Comparison of ENCODE assay signal across 8 mouse cellular contexts in the genomic region with DNA sequence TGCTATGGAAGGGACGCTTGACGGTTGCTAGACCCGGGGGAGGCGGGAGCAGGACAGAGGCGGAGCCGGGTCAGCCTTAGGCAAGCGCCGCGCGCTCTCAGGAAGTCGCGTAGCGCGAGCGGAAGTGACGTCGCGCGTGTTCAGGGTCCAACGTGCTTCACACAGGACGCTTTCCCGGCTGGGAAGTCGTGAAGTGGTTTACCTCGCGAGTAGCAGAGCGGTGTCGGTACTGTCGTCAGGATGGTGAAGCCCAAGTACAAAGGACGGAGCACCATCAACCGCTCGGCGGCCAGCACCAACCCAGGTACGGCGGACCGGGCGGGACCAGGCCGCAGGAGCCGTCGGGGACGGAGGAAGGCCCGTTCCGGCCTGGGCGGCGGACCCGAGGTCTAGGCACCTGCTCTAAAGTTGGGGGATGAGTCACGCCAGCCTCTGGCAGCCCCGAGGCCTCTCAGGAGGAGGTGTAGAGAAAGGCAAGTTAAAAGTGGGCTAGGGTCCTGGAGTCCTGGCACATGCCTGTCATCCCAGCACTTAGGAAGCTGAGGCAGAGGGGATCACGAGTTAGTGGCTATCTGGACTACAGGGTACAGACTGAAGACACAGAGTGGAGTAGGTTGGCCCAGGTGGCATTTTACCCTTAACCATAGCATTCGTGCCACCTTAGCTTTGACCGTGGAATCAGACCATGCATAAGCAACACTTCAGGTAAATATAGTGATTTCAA. TPM values are rescaled to one million over a fixed set of nuclear protein-coding genes. Genes with fewer than 3 reads are reported as not detected.
A peak's percentile ranks its signal among the peaks of the same experiment; 100 is the strongest.
DNase-seq lines count a peak whose midpoint lies in the region; ATAC-seq and TF ChIP-seq lines count a peak whose summit lies in the region.

No protein-coding gene starts in this region.

- H3K4me3 ChIP-seq in G1E (ENCODE audit: low read depth, low read length) = peak overlapping the region; percentile 99
- H3K4me3 ChIP-seq in forebrain, postnatal 0 days (ENCODE audit: low read depth, low read length) = peak overlapping the region; percentile 96
- peak overlapping the region; percentile 89 for H3K4me3 ChIP-seq in lung, embryonic 15.5 days

- under 1% methylated on average over 50 of the region's 50 CpGs for WGBS in forebrain, postnatal 0 days
- WGBS in lung, embryonic 15.5 days = under 1% methylated on average over 50 of the region's 50 CpGs

- DNase-seq in G1E (ENCODE audit: low spot score) = peak; percentile 77
- DNase-seq in cerebellum, adult 18-20 months = peak; percentile 94 to 96
- peak; percentile 95 for DNase-seq in forebrain, postnatal 0 days
- peak; percentile 94 for DNase-seq in heart, postnatal 4 days
- DNase-seq in layer of hippocampus, adult 8-10 months (ENCODE audit: low spot score in 2 of 2) = peak; percentile 87 to 90
- DNase-seq in ovary, adult 18-20 months (ENCODE audit: low spot score) = peak; percentile 85
- DNase-seq in thymus, postnatal 0 days (ENCODE audit: low spot score) = peak; percentile 92

- H3K4me1 ChIP-seq in G1E (ENCODE audit: insufficient read depth, low read depth, low read length) = peaks cover 39% of the 10 kb centered on the region
- H3K4me1 ChIP-seq in forebrain, postnatal 0 days (ENCODE audit: insufficient read depth) = peaks cover 12% of the 10 kb centered on the region; the same call in 1 of the 2 replicates
- peaks cover 13% of the 10 kb centered on the region for H3K4me1 ChIP-seq in lung, embryonic 15.5 days

- peak; percentile 96 for ATAC-seq in G1E (ENCODE audit: extremely low read depth, insufficient number of reproducible peaks, low FRiP score, poor library complexity, severe bottlenecking)
- ATAC-seq in forebrain, postnatal 0 days = peak; percentile 100
- ATAC-seq in lung, embryonic 15.5 days (ENCODE audit: borderline replicate concordance, extremely low read depth, low FRiP score, low TSS enrichment) = peak; percentile 98

- H3K27me3 ChIP-seq in G1E (ENCODE audit: insufficient read depth, low read length) = peaks cover 31% of the 10 kb centered on the region
- H3K27me3 ChIP-seq in forebrain, postnatal 0 days (ENCODE audit: insufficient read depth, low read length) = no peaks in the 10 kb centered on the region
- H3K27me3 ChIP-seq in lung, embryonic 15.5 days = 0 out of 2 replicates have a peak, but pooled peaks cover 10% of the 10 kb centered on the region

- peak overlapping the region; percentile 79 for H3K9ac ChIP-seq in forebrain, postnatal 0 days
- H3K9ac ChIP-seq in lung, embryonic 15.5 days = peak overlapping the region; percentile 95

- H3K27ac ChIP-seq in forebrain, postnatal 0 days (ENCODE audit: low read depth, low read length) = peak overlapping the region; percentile 73
- 0 out of 2 replicates have a peak overlapping the region, but pooled peaks have one; percentile 34 for H3K27ac ChIP-seq in lung, embryonic 15.5 days

- no peak for TF ChIP-seq CTCF in G1E (IDR thresholded peaks at IDR 0.05; ENCODE audit: low read depth, low read length)
- TF ChIP-seq CTCF in forebrain, postnatal 0 days (IDR thresholded peaks at IDR 0.05; ENCODE audit: low read depth) = no peak

- H3K9me3 ChIP-seq in G1E (replicated peaks) = no peaks in the 10 kb centered on the region
- no peaks in the 10 kb centered on the region for H3K9me3 ChIP-seq in forebrain, postnatal 0 days (ENCODE audit: low read length)
- no peaks in the 10 kb centered on the region for H3K9me3 ChIP-seq in lung, embryonic 15.5 days

- peaks cover 32% of the 10 kb centered on the region for H3K36me3 ChIP-seq in G1E (replicated peaks)
- no peaks in the 10 kb centered on the region for H3K36me3 ChIP-seq in forebrain, postnatal 0 days (ENCODE audit: insufficient read depth)
- peaks cover 3% of the 10 kb centered on the region for H3K36me3 ChIP-seq in lung, embryonic 15.5 days

- H3K4me2 ChIP-seq in forebrain, postnatal 0 days (ENCODE audit: low read depth) = peak overlapping the region; percentile 85
- peak overlapping the region; percentile 85 for H3K4me2 ChIP-seq in lung, embryonic 15.5 days

RNA-seq across cellular contexts. Expression of gene Gnl2, which starts 13.7 kb away (rescaled TPM):
- total RNA-seq in G1E (2014; fragmentation: Nextera tagmentation) (176 and 187 TPM in 2 replicates), G1E (2017) (165 and 200 TPM in 2 replicates)
- 110 and 111 TPM in 2 replicates for polyA plus RNA-seq in G1E (2012)
- total RNA-seq in forebrain, postnatal 0 days (2014; rRNA removed) = 63.7 and 68.5 TPM in 2 replicates
- polyA plus RNA-seq in forebrain, postnatal 0 days (2015; fragmentation: Nextera tagmentation; extraction: Ambion mirVana) = 82.3 and 84.0 TPM in 2 replicates
- 10 to 100 TPM; 39.9 to 44.3 TPM for total RNA-seq in heart, postnatal 4 days (2021)
- 10 to 100 TPM; 53.7 to 69.5 (median 63.4) TPM for total RNA-seq in layer of hippocampus, adult 8-10 months (2022)
- polyA plus RNA-seq in lung, embryonic 15.5 days (2015; fragmentation: Nextera tagmentation; extraction: Ambion mirVana) = 70.9 and 78.3 TPM in 2 replicates
- 62.6 and 66.4 TPM in 2 replicates for polyA plus RNA-seq in thymus, postnatal 0 days (2015; fragmentation: Nextera tagmentation; extraction: Ambion mirVana)

RNA-seq across cellular contexts. Expression of gene Dnali1, which starts 35.5 kb away (rescaled TPM):
- total RNA-seq in G1E (2014; fragmentation: Nextera tagmentation) = not detected in 2 replicates
- 0.11 TPM in 1 of 2 replicates, not detected in the other for total RNA-seq in G1E (2017)
- polyA plus RNA-seq in G1E (2012) = 0.02 TPM in 2 replicates
- total RNA-seq in forebrain, postnatal 0 days (2014; rRNA removed) = 1.9 and 2.4 TPM in 2 replicates
- 1.3 and 1.9 TPM in 2 replicates for polyA plus RNA-seq in forebrain, postnatal 0 days (2015; fragmentation: Nextera tagmentation; extraction: Ambion mirVana)
- not detected for total RNA-seq in heart, postnatal 4 days (2021)
- 1 to 10 TPM in 2 of 4 experiments, under 1 TPM in 2; 0.62 to 1.4 (median 1.2) TPM for total RNA-seq in layer of hippocampus, adult 8-10 months (2022)
- 1.7 and 2.0 TPM in 2 replicates for polyA plus RNA-seq in lung, embryonic 15.5 days (2015; fragmentation: Nextera tagmentation; extraction: Ambion mirVana)
- 0.22 and 0.30 TPM in 2 replicates for polyA plus RNA-seq in thymus, postnatal 0 days (2015; fragmentation: Nextera tagmentation; extraction: Ambion mirVana)

RNA-seq across cellular contexts. Expression of gene Snip1, which starts 36.4 kb away (rescaled TPM):
- total RNA-seq in G1E (2014; fragmentation: Nextera tagmentation) (25.7 and 30.0 TPM in 2 replicates), G1E (2017) (41.7 and 52.4 TPM in 2 replicates)
- 36.5 and 49.6 TPM in 2 replicates for polyA plus RNA-seq in G1E (2012)
- total RNA-seq in forebrain, postnatal 0 days (2014; rRNA removed) = 30.7 and 46.6 TPM in 2 replicates
- polyA plus RNA-seq in forebrain, postnatal 0 days (2015; fragmentation: Nextera tagmentation; extraction: Ambion mirVana) = 18.0 and 18.8 TPM in 2 replicates
- total RNA-seq in heart, postnatal 4 days (2021) = 10 to 100 TPM; 11.6 to 13.7 TPM
- 10 to 100 TPM; 14.1 to 16.4 (median 14.7) TPM for total RNA-seq in layer of hippocampus, adult 8-10 months (2022)
- polyA plus RNA-seq in lung, embryonic 15.5 days (2015; fragmentation: Nextera tagmentation; extraction: Ambion mirVana) = 31.0 and 32.9 TPM in 2 replicates
- 37.3 and 38.2 TPM in 2 replicates for polyA plus RNA-seq in thymus, postnatal 0 days (2015; fragmentation: Nextera tagmentation; extraction: Ambion mirVana)

RNA-seq across cellular contexts. Expression of gene Rspo1, which starts 43.8 kb away (rescaled TPM):
- total RNA-seq in G1E (2014; fragmentation: Nextera tagmentation) (not detected in 2 replicates), G1E (2017) (not detected in 2 replicates)
- not detected in 2 replicates for polyA plus RNA-seq in G1E (2012)
- total RNA-seq in forebrain, postnatal 0 days (2014; rRNA removed) = 0.77 and 2.4 TPM in 2 replicates
- 0.87 and 1.9 TPM in 2 replicates for polyA plus RNA-seq in forebrain, postnatal 0 days (2015; fragmentation: Nextera tagmentation; extraction: Ambion mirVana)
- 1 to 10 TPM; 4.6 to 4.8 TPM for total RNA-seq in heart, postnatal 4 days (2021)
- 1 to 10 TPM; 5.4 to 8.8 (median 7.9) TPM for total RNA-seq in layer of hippocampus, adult 8-10 months (2022)
- polyA plus RNA-seq in lung, embryonic 15.5 days (2015; fragmentation: Nextera tagmentation; extraction: Ambion mirVana) = 7.4 and 9.5 TPM in 2 replicates
- polyA plus RNA-seq in thymus, postnatal 0 days (2015; fragmentation: Nextera tagmentation; extraction: Ambion mirVana) = 0.12 and 0.13 TPM in 2 replicates

RNA-seq across cellular contexts. Expression of gene Meaf6, which starts 54.9 kb away (rescaled TPM):
- total RNA-seq in G1E (2014; fragmentation: Nextera tagmentation) (50.7 and 54.2 TPM in 2 replicates), G1E (2017) (31.8 and 43.4 TPM in 2 replicates)
- 75.0 and 79.4 TPM in 2 replicates for polyA plus RNA-seq in G1E (2012)
- 112 and 129 TPM in 2 replicates for total RNA-seq in forebrain, postnatal 0 days (2014; rRNA removed)
- polyA plus RNA-seq in forebrain, postnatal 0 days (2015; fragmentation: Nextera tagmentation; extraction: Ambion mirVana) = 134 and 153 TPM in 2 replicates
- 10 to 100 TPM; 38.3 to 40.8 TPM for total RNA-seq in heart, postnatal 4 days (2021)
- total RNA-seq in layer of hippocampus, adult 8-10 months (2022) = 100 to 1,000 TPM; 103 to 122 (median 110) TPM
- polyA plus RNA-seq in lung, embryonic 15.5 days (2015; fragmentation: Nextera tagmentation; extraction: Ambion mirVana) = 52.3 and 53.4 TPM in 2 replicates
- 48.4 and 57.8 TPM in 2 replicates for polyA plus RNA-seq in thymus, postnatal 0 days (2015; fragmentation: Nextera tagmentation; extraction: Ambion mirVana)

Comparison
In these comparisons a context has a peak if more than half of its experiments do, and no peak if none do; other contexts are left out.
1. Peak in every context shown above with its lines: DNase-seq, ATAC-seq, H3K4me3 ChIP-seq and H3K27ac ChIP-seq.